Mouse (Mus musculus) spleen, adult 2 months (tissue): ENCODE data around the gene Hsf4.

Source experiments
- CTCF ChIP-seq: fragments of 200-500 bp; IDR thresholded peaks from 2 replicates; pipeline ENCODE4 v1.5.1; 2011; ENCODE audit warnings: mild to moderate bottlenecking, inconsistent platforms; ENCODE audit not compliant: insufficient read depth, insufficient read length, insufficient replicate concordance; ENCODE audit errors: extremely low read depth
- POLR2A ChIP-seq: fragments of 200-500 bp; IDR thresholded peaks from 2 replicates; pipeline ENCODE4 v1.6.1; 2011; ENCODE audit warnings: low read depth, low read length, inconsistent platforms

DNA sequence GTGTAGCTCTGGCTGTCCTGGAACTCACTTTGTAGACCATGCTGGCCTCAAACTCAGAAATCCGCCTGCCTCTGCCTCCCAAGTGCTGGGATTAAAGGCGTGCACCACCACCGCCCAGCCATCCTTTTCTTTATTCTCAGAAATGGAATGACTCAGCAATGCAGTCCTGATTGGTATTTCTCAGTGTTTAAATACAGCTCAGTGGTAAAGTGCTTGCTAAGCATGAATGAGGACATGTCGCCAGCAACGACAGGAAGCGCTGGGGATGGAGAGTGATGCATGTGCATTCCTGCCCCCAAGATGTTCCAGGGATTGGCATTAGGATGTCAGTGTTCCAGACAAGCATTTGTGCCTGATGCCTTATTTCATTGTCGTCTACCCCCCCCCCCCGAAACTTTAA lies 33.8 kb downstream of the Hsf4 start:
- TF ChIP-seq POLR2A (no peak), CTCF (no peak)
